7 mouse cellular contexts compared by ENCODE assay signal in the genomic region with DNA sequence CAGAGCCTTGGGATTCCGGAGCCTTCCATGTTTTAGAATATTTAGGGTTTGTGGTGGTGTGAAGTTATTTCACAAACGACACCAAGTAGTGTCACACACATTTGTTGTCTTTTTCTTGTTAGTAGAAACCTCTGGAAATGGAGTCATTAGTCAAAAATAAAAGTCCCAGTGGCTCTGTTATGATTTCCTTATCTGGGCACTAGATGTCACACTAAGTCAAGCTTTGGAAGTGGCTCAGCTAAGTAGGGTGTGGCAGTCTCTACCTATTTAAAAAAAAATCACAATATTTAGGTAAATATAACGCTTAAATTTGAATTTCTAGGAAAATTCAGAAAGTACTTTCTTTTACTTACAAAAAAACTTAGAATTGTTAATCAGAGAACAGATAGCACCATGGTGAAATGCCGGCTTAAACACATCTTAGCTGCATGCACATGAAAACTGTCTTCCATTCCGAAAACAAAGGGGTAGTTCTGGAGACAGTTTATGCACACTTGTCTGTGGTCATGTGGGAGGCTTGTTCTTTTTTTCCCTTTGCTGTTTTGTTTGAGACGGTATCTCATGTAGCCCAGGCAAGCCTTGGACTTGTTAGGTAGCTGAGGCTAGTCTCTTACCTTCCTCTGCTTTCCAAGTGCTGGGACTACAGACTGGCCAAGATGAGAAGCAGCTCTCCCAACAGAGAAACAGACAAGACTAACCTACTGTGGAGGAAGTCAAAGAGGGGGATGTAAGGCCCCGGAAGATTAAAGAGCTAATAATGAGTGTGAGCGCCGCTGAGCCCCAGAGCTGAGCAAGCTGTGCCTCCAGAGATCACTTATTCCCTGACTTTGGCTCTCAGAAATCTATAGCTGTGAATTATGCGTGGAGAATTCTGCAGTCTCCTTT. TPM values are rescaled to one million over a fixed set of nuclear protein-coding genes. Genes with fewer than 3 reads are reported as not detected.
DNase-seq lines count a peak whose midpoint lies in the region; ATAC-seq and TF ChIP-seq lines count a peak whose summit lies in the region.

No protein-coding gene starts in this region.

- H3K27me3 ChIP-seq in lung, embryonic 14.5 days (ENCODE audit: insufficient read depth, low read length), result no peaks in the 10 kb centered on the region
- H3K27me3 ChIP-seq in hindbrain, embryonic 16.5 days (replicated peaks; ENCODE audit: control insufficient read depth, insufficient read depth, low read length), result no peaks in the 10 kb centered on the region
- no peaks in the 10 kb centered on the region for H3K27me3 ChIP-seq in midbrain, postnatal 0 days (ENCODE audit: insufficient read depth, low read length)

- no peak overlapping the region for H3K9ac ChIP-seq in lung, embryonic 14.5 days
- H3K9ac ChIP-seq in hindbrain, embryonic 16.5 days (ENCODE audit: low read depth, low read length), result peak overlapping the region; percentile 51; the same call in 1 of the 2 replicates
- H3K9ac ChIP-seq in midbrain, postnatal 0 days (replicated peaks; ENCODE audit: low read length, poor library complexity, severe bottlenecking), result no peak overlapping the region

- no peaks in the 10 kb centered on the region for H3K4me1 ChIP-seq in lung, embryonic 14.5 days (ENCODE audit: insufficient read depth)
- peaks cover 2% of the 10 kb centered on the region; the same call in 1 of the 2 replicates for H3K4me1 ChIP-seq in hindbrain, embryonic 16.5 days (ENCODE audit: control insufficient read depth, insufficient read depth, low read depth, low read length)
- H3K4me1 ChIP-seq in midbrain, postnatal 0 days (ENCODE audit: insufficient read depth, low read length), result peaks cover 14% of the 10 kb centered on the region; the same call in 1 of the 2 replicates

- peak; percentile 51 for TF ChIP-seq CTCF in lung, embryonic 14.5 days (IDR thresholded peaks at IDR 0.05; ENCODE audit: low read depth)
- TF ChIP-seq CTCF in midbrain, postnatal 0 days (IDR thresholded peaks at IDR 0.05), result peak; percentile 81

- peak; percentile 66 for DNase-seq in lung, embryonic 14.5 days
- no peak for DNase-seq in lung, postnatal 4 days
- peak; percentile 4 for DNase-seq in c-Kit-positive CD71-positive TER-119-negative erythroid progenitor cells, embryonic 14.5 days (ENCODE audit: low read depth)
- DNase-seq in midbrain, postnatal 0 days (ENCODE audit: low spot score), result peak; percentile 71
- DNase-seq in gastrocnemius, postnatal 36 days, result no peak
- no peak for DNase-seq in left cerebral cortex, adult 11 months (ENCODE audit: low spot score)

- H3K9me3 ChIP-seq in lung, embryonic 14.5 days (ENCODE audit: low read depth, low read length), result no peaks in the 10 kb centered on the region
- no peaks in the 10 kb centered on the region for H3K9me3 ChIP-seq in hindbrain, embryonic 16.5 days (ENCODE audit: control insufficient read depth, low read length)
- no peaks in the 10 kb centered on the region for H3K9me3 ChIP-seq in midbrain, postnatal 0 days (ENCODE audit: low read length)

- H3K27ac ChIP-seq in lung, embryonic 14.5 days (ENCODE audit: low read depth), result no peak overlapping the region
- H3K27ac ChIP-seq in hindbrain, embryonic 16.5 days (ENCODE audit: low read depth, low read length), result peak overlapping the region; percentile 60; the same call in 1 of the 2 replicates
- peak overlapping the region; percentile 43; the same call in 1 of the 2 replicates for H3K27ac ChIP-seq in midbrain, postnatal 0 days (ENCODE audit: low read depth, low read length)

- 52% methylated on average over 10 of the region's 10 CpGs for WGBS in lung, embryonic 14.5 days
- 53% methylated on average over 10 of the region's 10 CpGs for WGBS in hindbrain, embryonic 16.5 days
- 42% methylated on average over 10 of the region's 10 CpGs for WGBS in midbrain, postnatal 0 days

- no peak for ATAC-seq in lung, embryonic 14.5 days (ENCODE audit: insufficient read depth)
- ATAC-seq in hindbrain, embryonic 16.5 days, result peak; percentile 76
- 0 out of 2 replicates have a peak, but pooled peaks have one; percentile 38 for ATAC-seq in midbrain, postnatal 0 days (ENCODE audit: low FRiP score)

- intact Hi-C loops in gastrocnemius, postnatal 36 days (cut with DNase I), result loop anchor here (2.0 to 10.0 kb wide), 3 partner anchors 210 to 392 kb away; a partner anchor contains a TSS

- H3K4me2 ChIP-seq in lung, embryonic 14.5 days, result no peak overlapping the region
- no peak overlapping the region for H3K4me2 ChIP-seq in hindbrain, embryonic 16.5 days (ENCODE audit: low read length)
- H3K4me2 ChIP-seq in midbrain, postnatal 0 days (ENCODE audit: low read depth, low read length, poor library complexity, severe bottlenecking), result no peak overlapping the region

- H3K36me3 ChIP-seq in lung, embryonic 14.5 days (ENCODE audit: insufficient read depth), result peaks cover 26% of the 10 kb centered on the region
- H3K36me3 ChIP-seq in hindbrain, embryonic 16.5 days (ENCODE audit: control insufficient read depth, insufficient read depth, low read length), result no peaks in the 10 kb centered on the region
- no peaks in the 10 kb centered on the region for H3K36me3 ChIP-seq in midbrain, postnatal 0 days (ENCODE audit: insufficient read depth, low read length)

- no peak overlapping the region for H3K4me3 ChIP-seq in lung, embryonic 14.5 days (ENCODE audit: low read depth, low read length)
- no peak overlapping the region for H3K4me3 ChIP-seq in hindbrain, embryonic 16.5 days (ENCODE audit: low read length)
- no peak overlapping the region for H3K4me3 ChIP-seq in midbrain, postnatal 0 days (ENCODE audit: low read depth, low read length)

RNA-seq across cellular contexts. Expression of a gene that starts 33.3 kb away (rescaled TPM):
- polyA plus RNA-seq in lung, embryonic 14.5 days (2014; fragmentation: Nextera tagmentation; extraction: Ambion mirVana), result 47.3 and 47.4 TPM in 2 replicates
- 9.6 and 11.5 TPM in 2 replicates for polyA plus RNA-seq in hindbrain, embryonic 16.5 days (2015; fragmentation: Nextera tagmentation; extraction: Ambion mirVana)
- 2.5 and 6.2 TPM in 2 replicates for total RNA-seq in midbrain, postnatal 0 days (2014; rRNA removed)
- polyA plus RNA-seq in midbrain, postnatal 0 days (2015; fragmentation: Nextera tagmentation; extraction: Ambion mirVana), result 5.0 and 5.4 TPM in 2 replicates
- total RNA-seq in gastrocnemius, postnatal 36 days (2021), result 10 to 100 TPM; 10.0 to 12.4 TPM

RNA-seq across cellular contexts. Expression of a gene that starts 43.3 kb away (rescaled TPM):
- polyA plus RNA-seq in lung, embryonic 14.5 days (2014; fragmentation: Nextera tagmentation; extraction: Ambion mirVana), result 0.66 and 1.1 TPM in 2 replicates
- polyA plus RNA-seq in hindbrain, embryonic 16.5 days (2015; fragmentation: Nextera tagmentation; extraction: Ambion mirVana), result 0.25 and 0.31 TPM in 2 replicates
- total RNA-seq in midbrain, postnatal 0 days (2014; rRNA removed), result 0.38 and 0.61 TPM in 2 replicates
- polyA plus RNA-seq in midbrain, postnatal 0 days (2015; fragmentation: Nextera tagmentation; extraction: Ambion mirVana), result 0.33 and 0.41 TPM in 2 replicates
- total RNA-seq in gastrocnemius, postnatal 36 days (2021), result 1 to 10 TPM; 1.0 TPM

Comparison
In these comparisons a context has a peak if more than half of its experiments do, and no peak if none do; other contexts are left out.
1. DNase-seq: peak in lung, embryonic 14.5 days (single experiment), c-Kit-positive CD71-positive TER-119-negative erythroid progenitor cells, embryonic 14.5 days (single experiment) and midbrain, postnatal 0 days (single experiment); none in lung, postnatal 4 days (0 of 2), gastrocnemius, postnatal 36 days (0 of 2) and left cerebral cortex, adult 11 months (single experiment).